Mouse (Mus musculus) spleen, postnatal 36 days (tissue): Measurements from ENCODE around the gene Sptan1.
"Not testable (repeated sequence)": the region's sequence is repeated elsewhere in the genome, so short reads cannot be mapped to it uniquely, and the experiment has no call there.

Experiments used
- DNase-seq, 2 experiments: peaks; one replicate each; pipeline ENCODE4 v3.0.0; 2022; ENCODE audit warnings: low spot score in 2 of 2, mixed read lengths in 1 of 2

Gene Sptan1

GRCm38 (mm10) chr2:30009101-30009500 lies 43.7 kb downstream of the Sptan1 start:
- DNase-seq: no peak

DNA sequence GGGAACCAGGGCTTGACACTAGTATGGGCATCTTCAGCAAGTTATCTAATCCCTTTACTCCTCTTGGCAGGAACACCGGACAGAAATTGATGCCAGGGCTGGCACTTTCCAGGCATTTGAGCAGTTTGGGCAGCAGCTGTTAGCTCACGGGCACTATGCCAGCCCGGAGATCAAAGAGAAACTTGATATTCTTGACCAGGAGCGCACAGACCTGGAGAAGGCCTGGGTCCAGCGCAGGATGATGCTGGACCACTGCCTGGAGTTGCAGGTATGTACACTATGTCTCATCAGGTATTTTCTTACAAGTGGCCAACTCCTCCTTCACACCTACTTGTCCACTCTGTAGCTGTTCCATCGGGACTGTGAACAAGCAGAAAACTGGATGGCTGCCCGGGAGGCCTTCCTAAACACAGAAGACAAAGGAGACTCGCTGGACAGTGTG lies 45.5 kb downstream of the Sptan1 start:
- DNase-seq: no peak

GRCm38 (mm10) chr2:30014326-30014966 lies 49.1 kb downstream of the Sptan1 start:
- no peak for DNase-seq

- DNase-seq: no peak
Observed at GRCm38 (mm10) chr2:30025454-30025853, 60.1 kb downstream of the Sptan1 start.

- DNase-seq: no peak
Observed at GRCm38 (mm10) chr2:30026997-30027396, 61.6 kb downstream of the Sptan1 start.

GRCm38 (mm10) chr2:30032244-30032846 lies 67.0 kb downstream of the Sptan1 start:
- no peak for DNase-seq

- no peak for DNase-seq
Observed at GRCm38 (mm10) chr2:30032957-30033356, 67.6 kb downstream of the Sptan1 start.

GRCm38 (mm10) chr2:30037762-30038161 lies 72.4 kb downstream of the Sptan1 start:
- no peak for DNase-seq

DNA sequence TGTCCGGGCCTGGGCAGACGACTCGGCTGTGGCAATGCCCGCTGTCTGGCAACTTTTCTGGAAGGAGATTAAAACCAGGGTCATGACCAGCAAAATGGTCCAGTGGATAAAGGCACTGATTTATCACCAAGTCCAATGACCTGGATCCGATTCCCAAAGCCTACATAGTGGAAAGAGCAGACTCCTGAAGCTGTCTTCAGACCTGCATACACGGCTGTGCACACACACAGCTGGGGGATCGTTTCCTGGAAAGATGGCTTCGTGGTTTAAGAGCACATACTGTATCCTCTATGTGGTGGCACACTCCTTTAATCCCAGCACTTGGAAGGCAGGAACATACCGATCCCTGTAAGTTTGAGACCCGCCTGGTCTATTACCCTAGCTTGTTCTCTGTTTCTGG lies 73.0 kb downstream of the Sptan1 start:
- no peak for DNase-seq

GRCm38 (mm10) chr2:30039687-30040086 lies 74.3 kb downstream of the Sptan1 start:
- no peak for DNase-seq

- DNase-seq: peak; percentile 71 to 73
Observed at GRCm38 (mm10) chr2:30042445-30042844, 77.1 kb downstream of the Sptan1 start.

DNA sequence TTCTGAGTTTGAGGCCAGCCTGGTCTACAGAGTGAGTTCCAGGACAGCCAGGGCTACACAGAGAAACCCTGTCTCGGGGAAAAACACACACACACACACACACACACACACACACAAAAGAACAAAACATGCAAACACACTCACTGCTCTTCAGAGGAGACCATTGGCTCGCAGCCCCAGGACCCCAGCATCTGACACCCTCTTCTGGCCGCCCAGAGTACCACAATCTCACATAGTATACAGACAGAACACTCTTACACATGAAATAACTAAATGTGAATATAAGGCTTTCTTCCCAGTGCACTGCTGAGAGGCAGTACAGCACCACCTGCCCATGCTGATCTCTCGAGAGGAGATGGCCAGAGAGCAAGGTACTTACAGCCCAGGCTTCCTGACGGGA lies 79.2 kb downstream of the Sptan1 start:
- DNase-seq: no peak

DNA sequence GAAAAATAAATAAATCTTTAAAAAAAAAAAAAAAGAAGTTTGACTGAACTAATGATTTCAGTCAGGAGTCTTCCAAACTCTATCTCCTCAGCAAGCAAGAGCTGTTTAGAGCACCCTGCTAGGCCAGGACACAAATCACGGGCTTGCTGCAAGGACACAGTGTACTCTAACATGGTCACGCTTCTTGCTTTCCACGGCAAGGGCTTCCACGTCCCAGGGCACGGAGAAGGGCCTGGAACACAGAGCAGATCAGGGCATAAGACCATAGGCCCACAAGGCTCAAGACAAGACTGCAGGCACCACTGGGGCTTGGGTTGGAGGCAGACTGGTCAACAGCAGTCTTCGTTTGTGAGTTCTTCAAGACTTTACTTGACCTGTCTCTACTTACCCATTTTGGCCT lies 81.8 kb downstream of the Sptan1 start:
- DNase-seq: no peak

- peak in 1 of 2 experiments; percentile 25 for DNase-seq
Observed at GRCm38 (mm10) chr2:30048101-30048501, 82.7 kb downstream of the Sptan1 start.

- peak; percentile 95 to 96 for DNase-seq
Observed at GRCm38 (mm10) chr2:30048699-30049388, 83.5 kb downstream of the Sptan1 start, which contains the start of gene Wdr34. Gene Wdr34, minus strand, starts transcription at chr2:30048881.

DNA sequence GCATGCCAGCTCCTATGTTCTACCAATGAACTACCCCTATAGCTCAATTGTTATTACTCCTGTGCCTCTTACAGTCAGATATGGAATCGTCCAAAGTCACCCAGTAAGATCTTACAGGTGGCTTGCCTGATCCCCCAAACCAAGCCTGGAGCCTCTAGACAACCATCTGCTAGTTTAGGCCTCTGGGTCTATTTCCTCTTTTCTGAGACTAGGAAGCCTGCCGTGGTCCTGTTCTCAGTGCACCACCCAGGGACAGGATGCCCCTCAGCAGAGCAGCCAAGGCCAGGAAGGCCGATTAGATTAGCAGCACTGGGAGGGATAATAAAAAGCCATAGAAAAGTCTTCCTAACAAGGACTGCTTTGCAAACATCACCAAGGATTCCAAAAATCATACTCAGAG lies 84.5 kb downstream of the Sptan1 start:
- peak in 1 of 2 experiments; percentile 18 for DNase-seq

GRCm38 (mm10) chr2:30051992-30052761 lies 86.8 kb downstream of the Sptan1 start:
- DNase-seq: no peak

DNA sequence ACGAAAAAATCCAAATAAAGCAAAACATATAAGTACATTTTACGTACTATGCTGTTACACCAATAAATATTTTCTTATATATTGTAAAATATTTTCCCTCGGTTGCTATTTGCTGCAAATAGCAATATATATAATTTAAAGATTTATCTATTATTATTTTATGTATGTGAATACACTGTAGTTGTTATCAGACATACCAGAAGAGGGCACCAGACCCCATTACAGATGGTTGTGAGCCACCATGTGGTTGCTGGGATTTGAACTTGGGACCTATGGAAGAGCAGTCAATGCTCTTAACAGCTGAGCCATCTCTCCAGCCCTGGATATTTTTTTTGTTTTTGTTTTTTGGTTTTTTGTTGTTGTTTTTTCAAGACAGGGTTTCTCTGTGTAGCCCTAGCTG lies 90.0 kb downstream of the Sptan1 start:
- DNase-seq: not testable (repeated sequence)

- no peak for DNase-seq
Observed at GRCm38 (mm10) chr2:30056736-30057135, 91.4 kb downstream of the Sptan1 start.

DNA sequence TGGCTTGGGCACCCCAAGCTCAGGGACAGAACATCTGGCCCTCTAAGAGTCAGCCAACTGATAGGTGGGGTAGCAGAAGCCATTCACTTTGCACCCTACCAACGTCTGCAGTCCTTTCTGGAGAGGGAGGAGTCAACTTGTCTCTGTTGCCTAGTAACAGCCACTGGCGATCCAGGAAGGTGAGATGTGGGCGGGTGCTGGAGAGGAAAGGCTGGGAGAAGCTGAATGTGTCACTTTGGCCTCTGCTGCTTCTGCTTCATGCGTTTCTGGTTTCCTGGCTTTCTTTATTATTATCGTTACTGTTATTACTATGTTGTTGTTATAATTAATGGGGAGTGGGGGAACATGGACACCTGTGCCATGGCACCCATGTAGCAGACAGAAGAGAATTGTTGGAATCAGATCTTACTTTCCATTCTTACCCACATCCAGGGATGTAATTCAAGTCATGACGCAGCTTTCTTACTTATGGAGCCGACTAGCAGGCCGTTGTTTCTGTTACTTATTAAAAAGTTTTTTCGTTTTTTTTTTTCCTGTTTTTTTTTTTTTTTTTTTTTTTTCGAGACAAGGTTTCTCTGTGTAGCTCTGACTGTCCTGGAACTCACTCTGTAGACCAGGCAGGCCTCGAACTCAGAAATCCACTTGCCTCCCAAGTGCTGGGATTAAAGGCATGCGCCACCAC lies 92.0 kb downstream of the Sptan1 start, which contains the start of gene Set:
Gene Set (plus strand): TSS at position 156 of the 682 bp plus-strand sequence.
- peak in 1 of 2 experiments; percentile 34 for DNase-seq

DNA sequence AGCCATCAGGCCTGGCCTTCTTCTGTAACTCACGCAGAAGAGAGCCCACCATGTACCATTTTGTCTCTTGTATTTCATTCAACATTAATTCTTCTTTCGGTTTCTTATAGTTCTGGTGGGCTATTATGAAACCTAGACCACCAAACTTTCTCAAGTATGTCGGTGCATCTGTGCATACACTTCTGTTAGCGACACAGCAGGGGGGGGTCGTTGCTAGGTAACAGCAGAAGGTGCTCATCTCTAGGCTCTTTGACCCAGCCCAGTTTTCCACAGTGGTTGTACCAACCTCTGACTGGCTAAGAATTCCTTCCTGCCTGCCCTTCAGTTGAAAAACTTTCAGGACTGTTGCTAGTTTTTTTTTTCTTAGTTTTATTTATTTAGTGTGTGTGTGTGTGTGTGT lies 93.1 kb downstream of the Sptan1 start:
- no peak for DNase-seq
